Mouse (Mus musculus) activated CD4-positive, CD25-positive, alpha-beta regulatory T cell, adult 4 months (primary cell): ENCODE data around the gene Tex14. TPM values are rescaled to one million over a fixed set of nuclear protein-coding genes. Genes with fewer than 3 reads are reported as not detected.

Source experiments
- ATAC-seq: one replicate; pipeline ENCODE4 v1.8.0; 2017
- polyA plus RNA-seq, 2 experiments: library from polyadenylated mRNA; unstranded; fragments of 100-300 nt; shearing (Covaris generic); gene quantifications; one replicate each; pipeline ENCODE4 v1.2.1; 2017

Gene Tex14
- polyA plus RNA-seq, 2 experiments from 2014 or later: 0.22 to 0.58 TPM

DNA sequence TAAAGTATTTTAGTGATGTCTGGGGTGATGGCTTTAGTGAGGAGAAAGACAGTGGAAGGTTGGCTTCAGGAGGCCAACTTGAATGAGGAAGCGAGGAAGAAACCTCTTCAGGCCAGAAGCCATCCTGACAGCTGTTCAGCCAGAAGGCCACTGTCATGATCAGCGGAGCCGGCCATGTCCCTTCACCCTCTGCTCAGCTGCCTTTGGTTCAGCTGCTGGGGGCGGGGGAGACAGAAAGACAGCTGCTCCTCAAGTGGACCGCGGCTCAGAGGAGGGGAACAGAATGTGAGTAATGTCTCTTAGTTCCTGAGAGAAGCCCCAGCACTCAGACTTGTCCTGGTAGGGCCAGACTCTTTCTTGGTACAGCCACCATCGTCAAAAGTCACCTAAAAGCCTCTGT, 168.9 kb downstream of the Tex14 start:
- no peak for ATAC-seq

DNA sequence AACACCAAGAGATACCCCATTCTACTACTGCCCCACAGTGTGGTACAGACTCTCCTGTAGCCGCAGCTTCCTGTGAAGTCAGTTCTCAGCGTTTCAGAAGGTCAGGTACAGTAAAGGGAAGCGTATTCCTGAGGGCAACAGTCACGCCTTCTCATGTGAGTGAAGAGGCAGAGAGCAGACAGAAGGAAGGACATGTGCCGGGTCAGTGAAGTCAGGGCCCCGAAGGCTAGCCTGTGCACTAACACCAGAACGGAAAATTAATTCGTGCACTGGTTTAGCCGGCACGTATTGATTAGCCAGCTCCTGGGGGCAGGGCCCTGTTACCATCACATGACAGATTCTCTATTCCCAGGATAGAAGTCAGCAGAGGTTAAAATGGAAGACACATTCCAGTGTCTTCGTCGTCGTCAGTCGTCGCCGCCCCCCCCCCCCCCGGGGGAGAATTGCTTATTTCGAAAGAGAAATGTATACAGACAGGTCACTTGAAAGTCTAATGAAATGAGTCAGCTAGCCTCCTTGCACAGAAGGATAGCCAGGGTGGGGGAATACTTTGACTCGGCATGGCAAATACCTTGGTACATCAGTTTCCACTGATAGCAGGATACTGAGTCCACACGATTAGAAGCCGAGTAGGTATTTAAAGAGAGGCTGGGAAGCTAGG, 169.8 kb downstream of the Tex14 start:
- ATAC-seq: no peak

GRCm38 (mm10) chr11:87577601-87578248, 172.9 kb downstream of the Tex14 start:
- ATAC-seq: no peak

DNA sequence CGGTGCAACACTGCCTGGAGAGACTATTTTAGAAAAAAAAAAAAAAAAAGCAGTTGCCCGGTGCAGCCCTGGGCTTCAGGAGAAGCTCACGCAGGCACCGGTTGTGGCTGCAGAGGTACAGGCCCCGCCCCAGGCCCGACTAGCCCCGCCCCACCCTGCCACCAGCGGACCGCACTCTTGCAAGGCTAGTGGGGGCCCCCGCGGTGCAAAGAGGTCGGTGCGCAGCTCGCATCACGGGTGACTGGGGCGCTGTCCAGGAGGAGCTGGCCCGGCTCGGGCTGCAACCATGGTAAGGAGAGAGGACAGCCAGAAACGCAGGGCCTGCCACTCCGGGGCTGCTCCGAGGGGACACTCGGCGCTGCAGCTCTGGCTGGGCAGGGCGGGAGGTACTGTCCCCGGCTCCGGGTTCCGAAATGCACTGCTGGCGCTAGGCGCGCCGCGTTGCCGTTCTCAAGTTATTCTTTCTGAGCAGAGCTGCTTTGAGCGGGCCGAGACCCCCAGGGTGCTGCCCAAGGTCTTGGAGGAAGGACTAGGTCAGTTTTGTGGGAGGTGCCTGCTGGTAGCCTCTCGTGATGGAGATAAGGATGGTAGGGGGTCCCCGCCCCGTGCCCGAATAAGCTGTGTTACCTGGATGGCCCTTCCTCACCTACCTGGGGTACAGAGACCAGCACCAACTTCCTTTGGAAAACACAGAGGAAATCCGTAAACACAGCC, 173.5 kb downstream of the Tex14 start:
- no peak for ATAC-seq

- ATAC-seq: no peak
Observed at GRCm38 (mm10) chr11:87578963-87579601, 174.2 kb downstream of the Tex14 start.

- ATAC-seq: no peak
Observed at GRCm38 (mm10) chr11:87579713-87580112, 174.8 kb downstream of the Tex14 start.

- ATAC-seq: no peak
Observed at GRCm38 (mm10) chr11:87580543-87581085, 175.7 kb downstream of the Tex14 start.

- no peak for ATAC-seq
Observed at GRCm38 (mm10) chr11:87581161-87581865, 176.4 kb downstream of the Tex14 start.

DNA sequence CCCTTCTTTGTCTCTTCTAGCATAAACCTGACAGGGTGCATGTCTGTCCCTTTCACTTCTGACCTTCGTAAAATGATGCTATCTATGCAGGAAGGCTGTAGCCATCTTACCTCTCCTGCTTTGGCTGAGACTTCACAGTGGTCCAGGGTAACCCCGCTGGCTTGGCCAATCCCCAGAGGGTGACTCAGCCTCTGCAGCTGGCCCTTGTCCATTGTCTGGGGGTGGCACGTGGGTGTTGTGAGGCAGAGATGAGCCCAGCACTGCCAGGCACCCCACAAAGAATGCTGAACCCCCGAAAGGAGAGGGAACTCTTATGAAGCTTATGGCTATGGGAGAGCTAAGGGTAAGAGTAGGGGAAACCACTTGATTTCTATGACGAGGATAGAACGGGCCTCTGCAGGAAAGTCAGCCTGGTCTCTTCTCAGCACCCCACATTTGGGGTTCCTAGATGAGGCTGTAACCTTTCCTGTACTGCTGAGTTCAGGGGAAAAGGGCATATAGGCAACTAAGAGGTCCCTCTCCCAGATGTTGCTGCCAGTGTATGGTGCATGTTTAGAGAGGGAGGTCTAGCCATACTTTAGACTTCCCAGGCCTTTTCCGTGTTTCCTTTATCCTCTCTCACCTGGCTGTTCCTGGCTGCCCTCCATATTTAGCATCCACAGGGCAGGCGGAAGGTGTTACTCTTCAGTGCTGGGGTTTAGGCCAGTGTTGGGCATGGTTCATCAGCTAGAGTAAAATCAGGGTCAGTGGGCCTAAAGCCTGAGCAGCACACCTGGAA, 177.3 kb downstream of the Tex14 start:
- ATAC-seq: no peak

DNA sequence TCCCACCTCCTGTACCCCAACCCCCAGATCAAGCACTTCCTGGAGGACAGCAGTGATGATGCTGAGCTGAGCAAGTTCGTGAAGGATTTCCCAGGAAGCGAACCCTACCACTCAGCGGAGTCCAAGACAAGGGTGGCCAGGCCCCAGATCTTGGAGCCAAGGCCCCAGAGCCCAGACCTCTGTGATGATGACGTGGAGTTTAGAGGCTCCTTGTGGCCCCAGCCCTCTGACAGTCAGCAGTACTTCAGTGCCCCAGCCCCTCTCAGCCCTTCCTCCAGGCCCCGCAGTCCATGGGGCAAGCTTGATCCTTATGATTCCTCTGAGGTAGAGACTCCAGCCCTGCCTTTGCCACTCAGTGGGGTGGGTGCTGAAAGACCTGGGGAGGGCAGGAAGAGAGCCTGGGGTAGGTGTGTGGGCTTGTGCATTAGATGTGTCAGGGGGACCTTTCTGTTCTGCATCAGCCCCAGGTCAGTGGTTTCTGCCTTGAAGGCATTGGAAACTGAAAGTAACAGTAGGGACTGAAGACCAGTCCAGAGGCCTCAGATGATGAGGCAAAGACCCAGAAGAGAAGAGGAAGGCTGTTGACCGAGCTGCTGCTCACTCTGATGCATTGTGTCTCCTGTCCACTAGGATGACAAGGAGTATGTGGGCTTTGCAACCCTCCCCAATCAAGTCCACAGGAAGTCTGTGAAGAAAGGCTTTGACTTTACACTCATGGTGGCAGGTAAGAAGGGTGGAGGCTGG, 178.6 kb downstream of the Tex14 start:
- no peak for ATAC-seq

DNA sequence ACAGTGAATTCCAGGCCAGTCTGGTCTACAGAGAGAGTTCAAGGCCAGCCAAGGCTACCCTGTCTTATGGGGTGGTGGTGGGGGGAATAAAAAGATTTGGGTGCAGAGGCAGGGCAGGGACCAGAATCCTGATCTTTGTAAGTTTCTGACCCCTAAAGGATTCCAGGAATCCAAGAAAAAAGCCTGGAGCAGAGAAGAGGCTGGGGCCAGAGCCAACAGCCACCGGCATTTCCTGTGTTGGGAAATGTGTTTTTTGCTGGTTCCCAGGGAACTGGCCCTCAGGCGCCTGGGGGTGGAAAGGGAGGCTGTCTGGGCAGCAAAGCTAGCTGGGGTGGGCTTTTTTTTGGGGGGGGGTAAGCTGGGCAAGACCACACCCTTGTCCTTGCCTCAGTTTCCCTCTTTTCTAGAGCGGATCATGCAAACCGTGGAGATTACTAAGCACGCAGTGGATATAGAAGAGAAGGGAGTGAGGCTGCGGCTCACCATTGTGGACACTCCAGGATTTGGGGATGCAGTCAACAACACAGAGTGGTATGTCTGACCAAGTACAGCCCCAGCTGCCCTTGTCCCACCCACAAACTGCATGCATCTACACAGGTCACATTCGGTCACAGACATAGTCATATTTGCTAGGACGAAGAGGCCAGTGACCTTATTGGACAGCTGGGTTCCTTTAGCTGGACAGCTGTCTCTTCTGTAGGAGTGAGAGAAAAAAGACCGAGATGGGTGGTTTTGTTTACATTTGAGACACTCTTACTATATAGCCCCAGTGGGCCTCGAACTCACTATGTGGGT, 180.0 kb downstream of the Tex14 start:
- no peak for ATAC-seq

GRCm38 (mm10) chr11:87587211-87587874, 182.5 kb downstream of the Tex14 start:
- no peak for ATAC-seq

- no peak for ATAC-seq
Observed at GRCm38 (mm10) chr11:87589605-87590004, 184.7 kb downstream of the Tex14 start.

DNA sequence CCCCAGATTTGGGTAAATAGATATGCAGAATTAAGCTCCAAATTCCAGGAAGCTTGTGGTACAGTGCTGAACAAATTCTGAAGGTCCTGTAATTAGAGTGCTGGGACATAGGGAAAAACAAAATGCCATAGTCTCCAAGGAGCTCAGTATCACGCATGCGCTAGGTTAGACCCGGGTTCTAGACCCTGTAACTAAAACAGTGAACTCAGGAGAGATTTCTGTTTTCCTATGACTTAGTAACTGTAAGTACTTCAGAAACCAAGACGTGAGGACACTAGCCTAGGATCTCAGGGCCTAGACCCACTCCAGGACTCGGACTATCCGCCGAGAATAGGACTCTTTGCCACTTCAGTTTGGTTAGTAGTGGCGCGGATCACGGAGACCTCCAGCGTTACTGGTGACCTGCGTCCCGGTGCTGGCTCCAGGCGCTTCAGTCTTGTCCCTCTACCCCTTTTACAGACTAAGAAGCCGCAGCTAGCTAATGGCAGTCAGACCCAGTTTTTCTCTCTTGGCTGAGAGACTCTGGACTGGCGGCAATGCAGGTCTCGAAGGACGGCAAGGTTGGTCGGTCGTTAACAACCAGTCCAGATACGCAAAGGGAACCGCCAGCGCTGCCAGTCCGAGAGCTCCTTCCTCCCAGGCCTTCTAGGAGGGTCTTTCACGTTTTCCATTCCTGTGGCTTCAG, 186.1 kb downstream of the Tex14 start:
- no peak for ATAC-seq

DNA sequence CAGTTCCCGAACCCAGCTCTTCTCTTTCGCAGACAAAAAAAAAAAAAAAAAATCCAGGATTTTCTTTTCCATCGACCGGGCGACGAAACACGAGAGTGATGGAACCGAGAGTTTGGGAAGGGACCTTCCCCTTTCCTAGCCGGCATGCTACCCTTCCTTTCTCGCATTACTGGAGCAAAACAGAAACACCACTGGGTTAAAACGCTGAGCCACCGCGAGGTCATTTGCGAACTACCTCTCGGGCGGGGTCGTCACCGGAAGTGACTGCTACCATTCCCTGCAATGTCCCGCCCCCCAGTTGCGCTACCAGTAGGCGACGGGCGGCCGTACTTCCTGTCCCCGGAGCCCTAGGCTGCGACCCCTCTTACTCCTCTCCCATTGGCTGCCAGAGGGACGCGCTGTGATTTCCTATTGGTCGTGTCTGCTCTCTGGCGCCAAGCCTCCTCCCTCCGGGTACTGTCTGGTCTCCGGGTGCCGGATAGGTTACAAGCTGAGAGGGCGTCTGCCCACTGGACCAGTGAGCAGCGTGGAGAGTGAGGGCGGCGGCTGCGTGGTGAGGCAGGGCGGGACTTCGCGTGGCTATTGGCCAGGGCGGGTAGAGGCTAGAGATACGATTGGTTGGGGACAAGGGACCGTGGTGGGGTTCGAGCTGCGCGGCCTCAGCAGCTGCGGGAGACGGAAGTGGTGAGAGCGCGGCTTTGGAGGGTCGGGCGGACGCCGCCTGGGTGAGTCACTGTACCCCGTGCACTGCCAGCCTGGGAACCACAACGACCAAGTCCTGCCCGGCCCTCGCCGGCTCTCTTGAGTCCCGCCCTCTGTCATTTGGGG, 186.9 kb downstream of the Tex14 start, which contains the start of gene Mtmr4:
Gene Mtmr4, plus strand, starts transcription at position 637 of the 828 bp plus-strand sequence.
- peak; percentile 91 for ATAC-seq

GRCm38 (mm10) chr11:87592354-87592695, 187.5 kb downstream of the Tex14 start:
- ATAC-seq: no peak

DNA sequence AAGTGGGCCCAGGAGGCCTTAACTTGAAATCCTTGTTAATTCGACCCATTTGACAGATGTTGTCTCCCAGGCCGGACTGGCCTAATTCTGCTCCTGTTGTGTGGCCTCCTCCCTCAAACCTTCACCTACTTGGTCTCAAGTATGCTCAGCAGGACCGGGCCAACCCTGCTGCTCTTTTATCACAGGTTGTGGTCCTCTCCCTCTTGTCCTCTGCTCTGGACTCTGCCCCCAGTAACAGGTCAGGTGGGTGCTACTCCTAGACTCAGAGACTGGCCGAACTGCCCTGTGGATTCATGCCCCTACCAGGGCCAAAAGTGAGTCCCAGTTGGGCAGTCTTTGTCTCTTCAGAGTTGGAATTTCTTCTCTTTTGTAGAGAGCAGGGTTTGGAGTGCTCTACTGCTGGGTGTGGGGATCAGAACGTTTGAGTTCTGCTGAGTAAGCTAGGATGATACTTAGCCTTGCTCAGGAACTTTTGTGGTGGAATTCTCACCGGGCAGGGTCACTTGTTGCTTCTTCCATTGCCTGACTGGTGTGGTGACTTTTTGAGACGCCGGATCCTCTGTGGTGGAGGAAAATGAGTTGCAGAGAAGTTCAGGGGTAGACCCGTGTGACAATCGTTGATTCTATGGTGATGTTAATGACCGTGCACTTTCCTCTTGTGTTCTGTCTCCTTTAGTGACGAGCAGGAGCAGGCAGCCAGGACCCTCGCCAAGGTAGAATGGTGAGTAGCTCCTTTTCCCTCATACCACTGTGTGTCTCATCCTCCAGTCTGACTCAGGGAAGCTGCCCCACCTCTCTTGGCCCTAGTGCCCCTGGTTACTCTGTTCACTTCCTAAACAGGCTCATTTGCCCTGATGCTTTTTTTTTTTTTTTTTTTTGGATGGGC, 188.1 kb downstream of the Tex14 start:
- ATAC-seq: no peak
